Mouse (Mus musculus) ES-Bruce4 (cell line): ENCODE results near the gene Napsa. TPM values are rescaled to one million over a fixed set of nuclear protein-coding genes. Genes with fewer than 3 reads are reported as not detected.
A peak's percentile ranks its signal among the peaks of the same experiment; 100 is the strongest.

Experiments used
- H3K27ac ChIP-seq: 2 replicates; pipeline ENCODE4 v1.5.1; 2012; ENCODE audit warnings: low read length, inconsistent platforms; ENCODE audit not compliant: insufficient read depth
- H3K27me3 ChIP-seq: 2 replicates; pipeline ENCODE4 v1.6.1; 2012; ENCODE audit warnings: mild to moderate bottlenecking, low read length, inconsistent platforms; ENCODE audit not compliant: control insufficient read depth, poor library complexity, insufficient read depth, severe bottlenecking
- H3K36me3 ChIP-seq: 2 replicates; pipeline ENCODE4 v1.6.1; 2012; ENCODE audit warnings: inconsistent platforms, mild to moderate bottlenecking, low read length, moderate library complexity; ENCODE audit not compliant: control insufficient read depth, poor library complexity, insufficient read depth, severe bottlenecking
- H3K4me1 ChIP-seq: one replicate; pipeline ENCODE4 v1.8.1; 2011; ENCODE audit warnings: low read length; ENCODE audit not compliant: control insufficient read depth, insufficient read depth
- H3K4me3 ChIP-seq: 2 replicates; pipeline ENCODE4 v1.5.1; 2011; ENCODE audit warnings: low read depth, mild to moderate bottlenecking, low read length
- H3K9ac ChIP-seq: 2 replicates; pipeline ENCODE4 v1.6.1; 2012; ENCODE audit warnings: low read depth, mild to moderate bottlenecking, inconsistent platforms; ENCODE audit not compliant: poor library complexity, severe bottlenecking
- H3K9me3 ChIP-seq: replicated peaks from 2 replicates; pipeline ENCODE4 v1.6.1; 2012; ENCODE audit warnings: mild to moderate bottlenecking, low read length, inconsistent platforms; ENCODE audit not compliant: control insufficient read depth, poor library complexity, insufficient read depth, severe bottlenecking
- CTCF ChIP-seq: IDR thresholded peaks from one replicate; pipeline ENCODE4 v1.8.1; 2011; ENCODE audit warnings: low read depth, low read length
- EP300 ChIP-seq: IDR thresholded peaks from 2 replicates; pipeline ENCODE4 v1.6.1; 2011; ENCODE audit warnings: low read depth, low read length; ENCODE audit not compliant: insufficient read depth
- POLR2A ChIP-seq: IDR thresholded peaks from one replicate; pipeline ENCODE4 v1.8.1; 2011; ENCODE audit warnings: low read length; ENCODE audit not compliant: insufficient read depth
- polyA plus RNA-seq: library from polyadenylated mRNA; stranded (reverse); fragments of >200 nt; gene quantifications from 2 replicates; pipeline ENCODE4 v1.2.4, GENCODE M21; 2011; ENCODE audit warnings: low read depth; ENCODE audit not compliant: missing spikeins, insufficient read depth, insufficient read length

The Napsa gene
- polyA plus RNA-seq, 1 experiment, result 1.1 TPM

DNA sequence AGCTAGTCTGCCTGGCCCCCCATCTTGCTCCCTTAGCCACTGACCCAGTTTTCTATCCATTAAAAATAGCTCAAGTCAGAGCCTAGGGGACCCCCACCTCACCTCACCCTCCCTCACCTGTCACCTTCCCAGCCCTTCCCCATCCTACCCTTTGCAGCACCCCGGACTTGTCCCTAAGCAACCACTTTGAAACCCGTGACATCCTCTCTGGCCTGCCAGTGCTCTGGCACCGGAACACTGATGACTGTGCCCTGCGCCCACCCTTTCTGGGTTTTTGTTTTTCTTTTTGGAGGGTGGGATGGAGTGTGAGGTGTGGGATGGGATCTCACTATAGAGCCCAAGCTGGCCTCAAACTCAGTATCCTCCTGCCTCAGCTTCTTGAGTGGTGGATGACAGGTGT, 25.5 kb downstream of the Napsa start:
- TF ChIP-seq POLR2A (no peak), EP300 (no peak)
- H3K36me3 ChIP-seq, result peaks cover 8% of the 10 kb centered on the region
- H3K9ac ChIP-seq, result no peak overlapping the region
- H3K4me3 ChIP-seq, result no peak overlapping the region
- no peaks in the 10 kb centered on the region for H3K27me3 ChIP-seq
- peaks cover 5% of the 10 kb centered on the region for H3K4me1 ChIP-seq
- no peak overlapping the region for H3K27ac ChIP-seq
- no peaks in the 10 kb centered on the region for H3K9me3 ChIP-seq

DNA sequence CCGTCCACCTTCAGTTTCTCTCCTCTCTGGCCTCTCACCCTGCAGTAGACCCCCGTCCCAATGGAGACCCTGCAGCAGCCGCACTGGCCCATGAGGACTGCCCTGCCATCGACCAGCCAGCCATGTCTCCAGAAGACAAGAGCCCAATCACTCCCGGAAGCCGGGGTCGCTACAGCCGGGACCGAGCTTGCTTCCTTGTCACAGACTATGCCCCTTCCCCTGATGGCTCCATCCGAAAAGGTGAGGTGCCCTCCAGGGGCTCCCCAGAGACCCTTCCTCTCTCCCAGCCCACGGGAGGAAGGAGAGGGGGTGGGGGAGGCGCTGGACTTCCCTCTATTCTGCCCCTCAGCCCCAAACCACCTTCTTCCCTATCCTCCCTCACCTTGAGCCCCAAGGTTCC, 26.2 kb downstream of the Napsa start:
- H3K4me3 ChIP-seq, result no peak overlapping the region
- TF ChIP-seq POLR2A (no peak), EP300 (no peak), CTCF (no peak)
- no peak overlapping the region for H3K27ac ChIP-seq
- H3K27me3 ChIP-seq, result no peaks in the 10 kb centered on the region
- H3K9ac ChIP-seq, result no peak overlapping the region
- H3K9me3 ChIP-seq, result no peaks in the 10 kb centered on the region
- H3K4me1 ChIP-seq, result peaks cover 5% of the 10 kb centered on the region
- peaks cover 8% of the 10 kb centered on the region for H3K36me3 ChIP-seq

DNA sequence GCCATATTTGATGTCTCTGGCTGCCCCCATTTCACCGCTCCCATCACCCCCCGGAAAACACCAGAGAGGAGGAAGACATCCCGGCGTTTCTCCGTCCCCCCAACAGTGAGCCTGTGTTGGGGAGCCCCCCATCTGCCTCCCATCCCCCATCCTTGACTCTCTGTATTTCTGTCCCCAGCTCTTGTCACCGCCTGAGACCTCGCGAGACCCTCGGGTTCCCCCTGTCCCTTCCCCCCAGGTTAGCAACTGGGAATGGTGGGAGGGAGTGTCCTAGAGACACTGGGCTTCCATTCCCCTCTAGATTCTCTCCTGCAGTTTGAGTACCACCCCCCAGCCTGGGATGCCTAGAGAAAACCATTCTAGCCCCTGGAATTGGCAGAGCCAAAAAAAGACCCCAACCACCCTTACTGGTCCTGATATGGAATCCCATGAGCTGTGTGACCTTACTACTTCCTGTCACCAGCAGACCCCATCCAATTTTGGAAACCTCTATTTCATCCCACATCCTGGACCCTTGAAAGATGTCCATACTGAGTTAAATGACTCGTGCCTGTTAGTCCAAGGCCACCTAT, 28.6 kb downstream of the Napsa start:
- H3K9me3 ChIP-seq, result no peaks in the 10 kb centered on the region
- H3K36me3 ChIP-seq, result 0 out of 2 replicates have a peak, but pooled peaks cover 5% of the 10 kb centered on the region
- peaks cover 6% of the 10 kb centered on the region for H3K4me1 ChIP-seq
- H3K4me3 ChIP-seq, result no peak overlapping the region
- H3K27me3 ChIP-seq, result no peaks in the 10 kb centered on the region
- no peak overlapping the region for H3K27ac ChIP-seq
- no peak for TF ChIP-seq CTCF
- no peak for TF ChIP-seq POLR2A
- TF ChIP-seq EP300, result no peak
- no peak overlapping the region; the same call in 1 of the 2 replicates for H3K9ac ChIP-seq

DNA sequence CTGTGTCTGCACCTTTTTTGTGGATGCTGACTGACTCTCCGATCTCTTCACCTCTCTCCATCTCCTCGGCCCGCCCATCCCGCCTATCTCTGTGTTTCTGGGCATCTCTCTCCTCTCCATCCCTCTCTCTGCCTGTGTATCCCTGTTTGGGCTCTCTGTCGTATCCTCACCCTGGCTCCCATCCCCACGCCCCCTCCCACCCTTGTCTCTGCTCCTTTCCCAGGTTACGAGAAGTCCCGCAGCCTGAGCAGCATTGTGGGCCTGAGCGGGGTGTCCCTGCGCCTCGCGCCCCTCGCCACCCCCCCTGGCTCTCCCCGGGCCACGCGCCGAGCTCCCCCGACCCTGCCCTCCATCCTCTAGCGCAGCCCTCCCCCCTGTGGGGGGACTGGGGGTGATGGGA, 29.5 kb downstream of the Napsa start:
- Histone ChIP-seq H3K27ac (no peak overlapping the region), H3K9ac (peak overlapping the region; percentile 38), H3K9me3 (no peaks in the 10 kb centered on the region), H3K27me3 (no peaks in the 10 kb centered on the region), H3K36me3 (0 out of 2 replicates have a peak, but pooled peaks cover 2% of the 10 kb centered on the region), H3K4me1 (peaks cover 8% of the 10 kb centered on the region), H3K4me3 (peak overlapping the region; percentile 3; the same call in 1 of the 2 replicates)
- TF ChIP-seq CTCF, result no peak

DNA sequence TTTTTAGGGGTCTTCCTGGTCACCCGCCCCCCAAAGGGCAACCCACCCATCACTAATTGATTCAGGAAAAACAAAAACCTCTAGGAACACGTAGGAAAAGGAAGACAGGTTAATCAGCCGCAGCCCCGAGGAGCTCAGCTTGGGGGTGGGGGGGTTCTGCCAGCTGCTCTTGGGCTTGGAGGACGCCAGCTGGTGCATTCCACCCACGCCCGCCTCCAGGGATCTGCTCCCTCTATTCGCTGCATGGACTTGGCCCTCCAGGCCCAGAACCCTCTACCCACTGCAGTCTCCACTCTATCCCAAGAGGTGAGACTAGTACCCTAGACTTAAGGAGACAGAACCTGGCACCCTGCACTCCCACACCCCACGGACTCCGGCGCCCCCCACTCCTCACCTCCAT, 30.3 kb downstream of the Napsa start:
- H3K4me1 ChIP-seq, result peaks cover 11% of the 10 kb centered on the region
- peak overlapping the region; percentile 39 for H3K4me3 ChIP-seq
- peak overlapping the region; percentile 38 for H3K9ac ChIP-seq
- H3K27me3 ChIP-seq, result no peaks in the 10 kb centered on the region
- H3K9me3 ChIP-seq, result no peaks in the 10 kb centered on the region
- H3K36me3 ChIP-seq, result 0 out of 2 replicates have a peak, but pooled peaks cover 2% of the 10 kb centered on the region
- TF ChIP-seq EP300 (no peak), POLR2A (no peak), CTCF (no peak)
- peak overlapping the region; percentile 64 for H3K27ac ChIP-seq

DNA sequence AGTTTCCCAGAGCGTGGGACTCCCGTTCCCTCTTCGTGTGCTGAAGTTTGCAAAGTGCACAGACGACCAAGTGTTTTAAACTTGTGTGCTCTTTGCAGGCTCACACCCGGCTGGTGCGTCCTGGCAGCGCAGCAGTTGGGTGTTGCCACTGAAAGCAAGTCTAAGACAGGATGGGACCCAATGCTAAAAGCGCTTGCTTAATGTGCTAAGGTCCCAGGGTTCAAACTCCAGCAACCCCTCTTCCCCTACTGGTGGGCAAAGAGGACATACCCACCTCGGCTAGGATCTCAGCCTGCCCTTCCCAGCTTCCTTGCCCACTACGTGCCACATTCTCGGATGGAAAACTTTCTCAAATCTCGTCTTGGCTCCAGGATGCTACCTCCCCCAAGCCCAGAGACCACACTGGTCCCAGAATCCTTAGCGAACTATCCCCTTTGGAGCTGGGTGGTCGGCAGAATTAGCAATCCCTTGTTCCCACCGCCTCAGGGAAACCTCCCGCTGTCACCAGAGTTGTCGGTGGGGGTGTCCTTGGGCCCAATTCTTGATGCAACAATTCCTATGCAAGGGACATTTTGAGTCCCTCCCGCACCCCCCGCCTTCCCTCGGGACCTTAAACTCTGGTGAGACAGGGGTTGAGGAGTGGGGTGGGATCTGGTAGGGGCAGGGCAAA, 31.1 kb downstream of the Napsa start:
- H3K36me3 ChIP-seq, result 0 out of 2 replicates have a peak, but pooled peaks cover 2% of the 10 kb centered on the region
- H3K4me1 ChIP-seq, result peaks cover 11% of the 10 kb centered on the region
- H3K9ac ChIP-seq, result peak overlapping the region; percentile 38
- H3K27ac ChIP-seq, result peak overlapping the region; percentile 87
- no peaks in the 10 kb centered on the region for H3K27me3 ChIP-seq
- no peaks in the 10 kb centered on the region for H3K9me3 ChIP-seq
- peak overlapping the region; percentile 68 for H3K4me3 ChIP-seq
- TF ChIP-seq CTCF (no peak), EP300 (peak; percentile 75), POLR2A (no peak)
